ENCODE assay signal across 8 mouse cellular contexts in the genomic region with DNA sequence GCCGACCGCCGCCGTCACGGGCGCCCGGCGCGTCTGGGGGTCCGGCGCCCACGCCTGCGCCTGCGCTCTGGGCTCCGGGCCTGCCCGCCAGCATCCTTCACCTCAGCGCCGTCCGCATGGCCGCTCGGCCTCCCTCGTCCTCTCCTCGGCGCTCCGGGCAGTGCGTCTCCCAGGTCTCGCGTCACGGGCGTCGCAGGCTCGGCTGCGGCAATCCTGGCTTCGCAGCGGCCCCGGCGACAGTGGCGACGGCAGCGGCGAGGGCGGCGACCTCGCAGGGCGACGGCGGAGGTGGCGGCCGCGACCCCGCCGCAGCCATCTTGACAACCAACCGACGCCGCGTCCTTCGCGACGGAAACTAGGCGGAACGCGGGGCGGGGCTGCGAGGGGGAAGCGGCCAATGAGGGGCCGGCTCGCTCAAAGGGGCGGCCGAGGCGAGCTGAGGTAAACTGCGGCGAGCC. TPM values are rescaled to one million over a fixed set of nuclear protein-coding genes. Genes with fewer than 3 reads are reported as not detected.
DNase-seq lines count a peak whose midpoint lies in the region; ATAC-seq and TF ChIP-seq lines count a peak whose summit lies in the region.

A gene (minus strand): TSS at position 178 of the 458 bp plus-strand sequence.

- no peaks in the 10 kb centered on the region for H3K9me3 ChIP-seq in forebrain, embryonic 11.5 days (ENCODE audit: control insufficient read depth, low read length)
- H3K9me3 ChIP-seq in heart, embryonic 15.5 days (replicated peaks): no peaks in the 10 kb centered on the region

- H3K79me3 ChIP-seq in C2C12 (ENCODE audit: low read depth): no peaks in the 10 kb centered on the region

- H3K27ac ChIP-seq in brown adipose tissue, adult 24 weeks (replicated peaks; ENCODE audit: low read depth, low read length): no peak within 1 kb of the TSS
- H3K27ac ChIP-seq in forebrain, embryonic 11.5 days (ENCODE audit: low read depth, low read length): no peak within 1 kb of the TSS
- no peak within 1 kb of the TSS for H3K27ac ChIP-seq in heart, embryonic 15.5 days
- no peak within 1 kb of the TSS for H3K27ac ChIP-seq in liver, adult 2 months (replicated peaks; ENCODE audit: insufficient read depth, low read depth, low read length)

- DNase-seq in forebrain, embryonic 11.5 days (ENCODE audit: low spot score): peak; percentile 91
- peak; percentile 91 for DNase-seq in kidney, postnatal 10 days
- peak; percentile 39 for DNase-seq in liver, adult 2 months (ENCODE audit: extremely low read depth, low read depth, low spot score)
- peak; percentile 40 to 73 for DNase-seq in spleen, postnatal 4 days (ENCODE audit: low spot score in 2 of 2)

- under 1% methylated on average over 72 of the region's 72 CpGs for WGBS in forebrain, embryonic 11.5 days
- WGBS in heart, embryonic 15.5 days: 1% methylated on average over 72 of the region's 72 CpGs
- 1% methylated on average over 69 of the region's 72 CpGs for WGBS in liver, adult 2 months

- H3K9ac ChIP-seq in forebrain, embryonic 11.5 days (ENCODE audit: low read length): peak within 1 kb of the TSS; percentile 68
- H3K9ac ChIP-seq in heart, embryonic 15.5 days: peak within 1 kb of the TSS; percentile 66
- peak within 1 kb of the TSS; percentile 81 for H3K9ac ChIP-seq in liver, adult 2 months (ENCODE audit: low read depth, low read length)

- H3K79me2 ChIP-seq in C2C12 (ENCODE audit: control insufficient read depth, insufficient read depth): no peaks in the 10 kb centered on the region
- no peaks in the 10 kb centered on the region for H3K79me2 ChIP-seq in liver, adult 2 months (ENCODE audit: control insufficient read depth, insufficient read depth, low read length)
- H3K79me2 ChIP-seq in myocyte (ENCODE audit: control insufficient read depth, insufficient read depth): no peaks in the 10 kb centered on the region

- ATAC-seq in forebrain, embryonic 11.5 days (replicated peaks; ENCODE audit: low FRiP score): peak; percentile 99
- peak; percentile 96 for ATAC-seq in heart, embryonic 15.5 days (replicated peaks; ENCODE audit: insufficient number of reproducible peaks, insufficient read depth, low FRiP score, low read depth)

- H3ac ChIP-seq in C2C12 (ENCODE audit: control insufficient read depth, insufficient read length, low read depth) (peak within 1 kb of the TSS; percentile 79), myocyte (ENCODE audit: control insufficient read depth, insufficient read length) (peak within 1 kb of the TSS; percentile 32)

- H3K27me3 ChIP-seq in C2C12 (ENCODE audit: control insufficient read depth, insufficient read depth, insufficient read length): no peaks in the 10 kb centered on the region
- H3K27me3 ChIP-seq in forebrain, embryonic 11.5 days (ENCODE audit: control insufficient read depth, insufficient read depth, low read length): no peaks in the 10 kb centered on the region
- H3K27me3 ChIP-seq in heart, embryonic 15.5 days: peaks cover 6% of the 10 kb centered on the region; the same call in 1 of the 2 replicates
- 0 out of 2 replicates have a peak, but pooled peaks cover 3% of the 10 kb centered on the region for H3K27me3 ChIP-seq in liver, adult 2 months (ENCODE audit: control insufficient read depth, insufficient read depth, low read length)
- H3K27me3 ChIP-seq in myocyte (ENCODE audit: control insufficient read depth, insufficient read depth, insufficient read length): no peaks in the 10 kb centered on the region

- H3K4me2 ChIP-seq in forebrain, embryonic 11.5 days (ENCODE audit: low read depth, low read length, severe bottlenecking): peak within 1 kb of the TSS; percentile 51
- H3K4me2 ChIP-seq in heart, embryonic 15.5 days: peak within 1 kb of the TSS; percentile 84
- H3K4me2 ChIP-seq in myocyte (ENCODE audit: low read depth): peak within 1 kb of the TSS; percentile 93

- 0 out of 2 replicates have a peak, but pooled peaks cover 2% of the 10 kb centered on the region for H3K4me1 ChIP-seq in brown adipose tissue, adult 24 weeks (ENCODE audit: control insufficient read depth, insufficient read depth, insufficient read length, low read length)
- no peaks in the 10 kb centered on the region for H3K4me1 ChIP-seq in forebrain, embryonic 11.5 days (replicated peaks; ENCODE audit: control insufficient read depth, insufficient read depth, low read length)
- peaks cover 5% of the 10 kb centered on the region for H3K4me1 ChIP-seq in heart, embryonic 15.5 days (replicated peaks)
- peaks cover 3% of the 10 kb centered on the region for H3K4me1 ChIP-seq in liver, adult 2 months (ENCODE audit: control insufficient read depth, insufficient read depth, low read length)

- H3K4me3 ChIP-seq in C2C12 (ENCODE audit: insufficient read depth, poor library complexity, severe bottlenecking) (peak within 1 kb of the TSS; percentile 53), myocyte (peak within 1 kb of the TSS; percentile 27)
- H3K4me3 ChIP-seq in brown adipose tissue, adult 24 weeks (ENCODE audit: insufficient read depth, low read depth, low read length): peak within 1 kb of the TSS; percentile 74
- peak within 1 kb of the TSS; percentile 73 for H3K4me3 ChIP-seq in forebrain, embryonic 11.5 days (ENCODE audit: low read depth, low read length)
- H3K4me3 ChIP-seq in heart, embryonic 15.5 days: peak within 1 kb of the TSS; percentile 94
- peak within 1 kb of the TSS; percentile 76 for H3K4me3 ChIP-seq in liver, adult 2 months (ENCODE audit: insufficient read depth, low read depth, low read length)

- no peaks in the 10 kb centered on the region for H3K36me3 ChIP-seq in C2C12 (ENCODE audit: control insufficient read depth, insufficient read depth)
- no peaks in the 10 kb centered on the region for H3K36me3 ChIP-seq in forebrain, embryonic 11.5 days (ENCODE audit: control insufficient read depth, insufficient read depth, low read length)
- no peaks in the 10 kb centered on the region for H3K36me3 ChIP-seq in heart, embryonic 15.5 days
- no peaks in the 10 kb centered on the region for H3K36me3 ChIP-seq in liver, adult 2 months (ENCODE audit: control insufficient read depth, insufficient read depth, low read length)
- no peaks in the 10 kb centered on the region for H3K36me3 ChIP-seq in myocyte (ENCODE audit: control insufficient read depth, insufficient read depth)

- no peak for TF ChIP-seq CTCF in C2C12 (IDR thresholded peaks at IDR 0.05; ENCODE audit: control insufficient read depth, insufficient read depth, insufficient read length)
- TF ChIP-seq CTCF in liver, adult 2 months (IDR thresholded peaks at IDR 0.05; ENCODE audit: low read depth, low read length): no peak

- TF ChIP-seq POLR2A in liver, adult 2 months (IDR thresholded peaks at IDR 0.05; ENCODE audit: extremely low read depth, insufficient read depth, low read length): no peak
- peak; percentile 22 for TF ChIP-seq POLR2A in myocyte (IDR thresholded peaks at IDR 0.05; ENCODE audit: insufficient read length, low read depth)

TF ChIP-seq in C2C12, 6 proteins besides CTCF, POLR2A, EP300 and RAD21:
- TF ChIP-seq CEBPB (IDR thresholded peaks at IDR 0.05; ENCODE audit: low read depth): no peak
- no peak for TF ChIP-seq USF1 (IDR thresholded peaks at IDR 0.05; ENCODE audit: low read depth)
- TF ChIP-seq FOSL1 (IDR thresholded peaks at IDR 0.05; ENCODE audit: insufficient read depth, low read length, poor library complexity, severe bottlenecking): no peak
- no peak for TF ChIP-seq MYOG (IDR thresholded peaks at IDR 0.05; ENCODE audit: control insufficient read depth, extremely low read depth, insufficient read length)
- no peak for TF ChIP-seq MYOD1 (IDR thresholded peaks at IDR 0.05; ENCODE audit: control insufficient read depth, insufficient read length, low read depth)
- TF ChIP-seq MAX (IDR thresholded peaks at IDR 0.05): no peak
TF ChIP-seq in C2C12: peak in this region for 0.

TF ChIP-seq in myocyte, 11 proteins besides CTCF, POLR2A, EP300 and RAD21:
- TF ChIP-seq TCF12 (IDR thresholded peaks at IDR 0.05; ENCODE audit: insufficient read depth, poor library complexity, severe bottlenecking) (no peak), MYOG (IDR thresholded peaks at IDR 0.05; ENCODE audit: control insufficient read depth in 1 of 3, insufficient read depth in 1 of 3, insufficient read length in 2 of 3, low read depth in 2 of 3) (no peak), CEBPB (IDR thresholded peaks at IDR 0.05; ENCODE audit: insufficient read depth, poor library complexity, severe bottlenecking) (no peak), MYOD1 (IDR thresholded peaks at IDR 0.05; ENCODE audit: control insufficient read depth in 1 of 3, insufficient read length in 2 of 3, low read depth in 2 of 3) (no peak), E2F4 (IDR thresholded peaks at IDR 0.05; ENCODE audit: insufficient read depth) (no peak), TCF3 (IDR thresholded peaks at IDR 0.05; ENCODE audit: insufficient read length, low read depth) (no peak), REST (IDR thresholded peaks at IDR 0.05; ENCODE audit: insufficient read depth, insufficient read length) (no peak), POLR2AphosphoS2 (IDR thresholded peaks at IDR 0.05; ENCODE audit: insufficient read length, low read depth) (no peak), USF1 (IDR thresholded peaks at IDR 0.05; ENCODE audit: low read depth) (no peak), SRF (IDR thresholded peaks at IDR 0.05; ENCODE audit: control insufficient read depth, insufficient read length, low read depth) (no peak), MAX (IDR thresholded peaks at IDR 0.05; ENCODE audit: low read depth) (no peak)
TF ChIP-seq in myocyte: peak in this region for 0.

RNA-seq across cellular contexts. Expression of the gene that starts here (rescaled TPM):
- polyA plus RNA-seq in C2C12 (2012; fragmentation: generic; extraction: Trizol): 0.50 TPM
- polyA plus RNA-seq in brown adipose tissue, adult 24 weeks (2012; ENCODE audit: insufficient read depth, insufficient read length, missing spikeins): 0.67 and 1.8 TPM in 2 replicates
- 4.6 and 5.4 TPM in 2 replicates for polyA plus RNA-seq in forebrain, embryonic 11.5 days (2014; fragmentation: Nextera tagmentation; extraction: Ambion mirVana)
- polyA plus RNA-seq in heart, embryonic 15.5 days (2015; fragmentation: Nextera tagmentation; extraction: Ambion mirVana): 1.5 and 2.2 TPM in 2 replicates
- total RNA-seq in liver, adult 2 months (2014; rRNA removed): 0.13 and 0.37 TPM in 2 replicates
- polyA plus RNA-seq in liver, adult 2 months (2012; rRNA removed): 0.02 and 0.10 TPM in 2 replicates
- polyA plus RNA-seq in myocyte (2012; fragmentation: generic; extraction: Trizol): 0.34 TPM

Comparison
In these comparisons a context has a peak if more than half of its experiments do, and no peak if none do; other contexts are left out.
1. Peak in DNase-seq, H3K4me3 ChIP-seq and H3K9ac ChIP-seq in liver, adult 2 months; RNA of the gene not detected or under 1 TPM.
2. H3K4me3 ChIP-seq: peak in every context shown above with its lines; median percentile 94 in heart, embryonic 15.5 days; 76 in liver, adult 2 months; 74 in brown adipose tissue, adult 24 weeks; 73 in forebrain, embryonic 11.5 days; 53 in C2C12; 27 in myocyte.
3. DNase-seq: peak in every context shown above with its lines; median percentile 91 in forebrain, embryonic 11.5 days; 91 in kidney, postnatal 10 days; 56 in spleen, postnatal 4 days; 39 in liver, adult 2 months.